Mouse (Mus musculus) neural tube, embryonic 12.5 days (tissue): ENCODE data around the gene Pde9a. TPM values are rescaled to one million over a fixed set of nuclear protein-coding genes. Genes with fewer than 3 reads are reported as not detected.
A peak's percentile ranks its signal among the peaks of the same experiment; 100 is the strongest.

ENCODE experiments used
- ATAC-seq: fragments of 200-750 bp; cut with Nextera tagmentation; 2 replicates; pipeline ENCODE4 v1.8.0; 2017; ENCODE audit warnings: low read depth, mild to moderate bottlenecking, moderate TSS enrichment, moderate library complexity; ENCODE audit not compliant: low FRiP score
- H3K27ac ChIP-seq: fragments of 300-500 bp; sonication (generic); 2 replicates; pipeline ENCODE4 v1.5.1; 2016
- H3K27me3 ChIP-seq: fragments of 300-500 bp; sonication (generic); replicated peaks from 2 replicates; pipeline ENCODE4 v1.6.1; 2016; ENCODE audit warnings: mild to moderate bottlenecking
- H3K36me3 ChIP-seq: fragments of 300-500 bp; sonication (generic); 2 replicates; pipeline ENCODE4 v1.6.1; 2016; ENCODE audit warnings: mild to moderate bottlenecking
- H3K4me1 ChIP-seq: fragments of 300-500 bp; sonication (generic); 2 replicates; pipeline ENCODE4 v1.6.1; 2016
- H3K4me2 ChIP-seq: fragments of 300-500 bp; sonication (generic); replicated peaks from 2 replicates; pipeline ENCODE4 v1.6.1; 2016; ENCODE audit warnings: mild to moderate bottlenecking
- H3K4me3 ChIP-seq: fragments of 300-500 bp; sonication (generic); 2 replicates; pipeline ENCODE4 v1.5.1; 2016
- H3K9ac ChIP-seq: fragments of 300-500 bp; sonication (generic); 2 replicates; pipeline ENCODE4 v1.6.1; 2016; ENCODE audit warnings: mild to moderate bottlenecking
- H3K9me3 ChIP-seq: fragments of 300-500 bp; sonication (generic); 2 replicates; pipeline ENCODE4 v1.6.1; 2016; ENCODE audit warnings: mild to moderate bottlenecking
- WGBS: fragments of 180-500 bp; shearing (Covaris S2); methylation state at CpG from one replicate; pipeline ENCODE4 v1.1.7; 2016; 5-methylcytosine and 5-hydroxymethylcytosine counted together
- polyA plus RNA-seq: library from polyadenylated mRNA; unstranded; fragments of >200 nt; fragmentation: Nextera tagmentation; extraction: Ambion mirVana; gene quantifications from 2 replicates; pipeline ENCODE4 v1.2.1, GENCODE M21; 2016

Pde9a gene
- polyA plus RNA-seq, 1 experiment from 2014 or later: 42.7 TPM

DNA sequence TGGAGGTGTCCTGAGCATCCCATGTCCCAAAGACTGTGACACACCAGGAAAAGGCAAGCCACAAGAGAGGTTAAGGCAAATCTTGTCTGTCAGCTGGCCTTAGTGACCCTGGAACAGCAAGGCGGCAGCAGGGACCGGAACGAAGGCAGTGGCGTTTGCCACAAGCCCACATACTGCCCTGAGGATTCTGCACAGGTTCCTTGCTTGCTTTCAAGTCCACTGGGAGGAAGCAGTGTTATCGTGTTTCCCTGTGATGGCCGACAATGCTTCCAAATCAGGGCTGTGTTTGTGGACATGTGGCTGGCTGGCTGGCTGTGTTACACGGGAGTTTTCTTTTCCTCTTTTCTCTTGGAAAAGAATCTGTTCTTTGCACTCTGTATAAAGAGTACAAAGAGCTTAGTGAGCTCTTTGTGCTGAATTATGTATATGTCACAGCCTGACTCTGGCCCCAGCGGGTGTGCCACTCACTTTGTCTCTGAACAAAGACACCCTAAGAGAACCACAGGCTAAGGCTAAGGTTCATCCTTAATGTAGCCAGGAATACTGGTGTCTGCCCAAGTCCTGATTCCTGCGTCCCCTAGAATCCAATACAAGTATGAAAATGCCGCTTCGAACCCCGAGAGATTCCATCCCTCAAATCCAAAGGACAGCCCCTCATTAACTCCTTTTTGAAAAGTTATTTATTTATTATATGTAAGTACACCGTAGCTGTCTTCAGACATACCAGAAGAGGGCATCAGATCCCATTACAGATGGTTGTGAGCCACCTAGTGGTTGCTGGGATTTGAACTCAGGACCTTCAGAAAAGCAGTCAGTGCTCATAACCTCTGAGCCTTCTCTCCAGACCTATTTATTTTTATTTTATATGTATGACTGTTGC is 50.2 kb downstream of the Pde9a start:
- 23% methylated on average over 13 of the region's 13 CpGs for WGBS
- peak; percentile 34; the same call in 1 of the 2 replicates for ATAC-seq
- Histone ChIP-seq H3K27ac (no peak overlapping the region), H3K9me3 (no peaks in the 10 kb centered on the region), H3K27me3 (no peaks in the 10 kb centered on the region), H3K4me1 (peaks cover 41% of the 10 kb centered on the region), H3K4me2 (no peak overlapping the region), H3K4me3 (no peak overlapping the region), H3K36me3 (no peaks in the 10 kb centered on the region), H3K9ac (no peak overlapping the region)

DNA sequence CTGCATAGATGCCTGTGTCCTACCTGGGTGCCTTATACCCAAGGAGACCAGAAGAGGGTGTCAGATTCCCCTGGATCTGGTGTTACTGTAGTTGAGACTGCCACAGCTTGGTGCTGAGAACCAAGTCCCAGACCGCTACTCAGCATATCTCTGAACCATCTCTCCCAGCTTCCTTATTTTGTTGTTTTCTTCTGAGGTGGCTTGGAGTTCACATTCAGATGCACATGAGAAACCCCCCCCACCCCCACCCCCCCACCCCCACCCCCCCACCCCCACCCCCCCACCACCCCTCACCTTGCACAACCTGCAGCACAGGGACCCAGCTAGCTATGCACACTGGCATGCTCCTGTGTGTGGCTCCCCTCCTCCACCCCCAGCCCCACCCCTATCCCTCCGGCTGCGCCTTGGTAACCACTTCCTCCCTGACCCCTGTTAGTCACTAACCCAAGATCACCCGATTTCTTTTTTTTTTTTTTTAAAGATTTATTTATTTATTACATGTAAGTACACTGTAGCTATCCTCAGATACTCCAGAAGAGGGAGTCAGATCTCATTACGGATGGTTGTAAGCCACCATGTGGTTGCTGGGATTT is 50.9 kb downstream of the Pde9a start:
- no peaks in the 10 kb centered on the region for H3K36me3 ChIP-seq
- no peak overlapping the region for H3K9ac ChIP-seq
- WGBS: 93% methylated on average over 5 of the region's 5 CpGs
- H3K27ac ChIP-seq: no peak overlapping the region
- no peaks in the 10 kb centered on the region for H3K27me3 ChIP-seq
- H3K9me3 ChIP-seq: no peaks in the 10 kb centered on the region
- H3K4me3 ChIP-seq: no peak overlapping the region
- H3K4me2 ChIP-seq: no peak overlapping the region
- ATAC-seq: no peak
- H3K4me1 ChIP-seq: peaks cover 41% of the 10 kb centered on the region

DNA sequence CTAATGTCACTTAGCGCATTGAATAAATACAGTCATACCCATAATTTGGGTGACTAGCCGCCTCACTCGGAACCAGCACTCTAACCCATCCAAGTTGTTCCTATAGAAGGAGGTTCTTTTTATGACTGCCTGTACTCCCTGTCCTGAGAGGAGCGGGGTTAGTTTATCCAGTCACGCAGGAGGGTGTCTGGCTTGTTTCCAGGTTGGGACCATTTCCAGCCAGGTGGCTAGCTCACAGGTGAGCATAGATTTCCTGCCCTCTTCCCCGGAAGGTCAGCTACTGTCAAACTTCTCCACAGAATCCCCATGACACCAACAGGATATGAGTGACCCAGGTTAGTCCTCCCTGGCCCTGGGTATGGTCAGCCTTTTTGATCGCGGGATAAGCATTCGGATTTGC is 51.5 kb downstream of the Pde9a start:
- no peaks in the 10 kb centered on the region for H3K9me3 ChIP-seq
- no peak overlapping the region for H3K27ac ChIP-seq
- no peak overlapping the region for H3K4me3 ChIP-seq
- H3K36me3 ChIP-seq: no peaks in the 10 kb centered on the region
- H3K27me3 ChIP-seq: no peaks in the 10 kb centered on the region
- 94% methylated on average over 9 of the region's 9 CpGs for WGBS
- peaks cover 38% of the 10 kb centered on the region for H3K4me1 ChIP-seq
- ATAC-seq: no peak
- no peak overlapping the region for H3K9ac ChIP-seq
- H3K4me2 ChIP-seq: no peak overlapping the region

DNA sequence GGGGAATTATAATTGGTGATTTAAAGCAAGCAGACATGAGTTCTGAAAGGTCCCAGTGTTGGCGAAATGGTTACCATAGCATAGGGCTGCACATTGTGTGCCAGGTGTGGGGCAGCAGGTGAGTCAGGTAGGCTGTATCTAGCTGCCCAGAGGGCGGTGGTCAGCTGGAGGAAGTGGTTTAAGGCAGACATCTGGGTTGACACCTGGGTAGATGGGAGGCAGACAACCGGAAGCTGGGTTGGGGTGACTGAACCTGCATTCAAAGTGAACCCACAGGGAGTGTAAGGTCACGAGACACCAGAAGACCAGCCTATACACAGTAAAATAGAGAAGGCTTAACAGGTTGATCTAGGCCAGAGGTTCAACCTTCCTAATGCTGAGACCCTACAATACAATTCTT is 54.0 kb downstream of the Pde9a start:
- Histone ChIP-seq H3K9me3 (no peaks in the 10 kb centered on the region), H3K36me3 (peaks cover 3% of the 10 kb centered on the region; the same call in 1 of the 2 replicates), H3K9ac (no peak overlapping the region), H3K4me3 (no peak overlapping the region), H3K27ac (no peak overlapping the region), H3K4me1 (peaks cover 29% of the 10 kb centered on the region), H3K4me2 (no peak overlapping the region), H3K27me3 (no peaks in the 10 kb centered on the region)
- WGBS: 83% methylated on average over 4 of the region's 4 CpGs
- ATAC-seq: no peak

DNA sequence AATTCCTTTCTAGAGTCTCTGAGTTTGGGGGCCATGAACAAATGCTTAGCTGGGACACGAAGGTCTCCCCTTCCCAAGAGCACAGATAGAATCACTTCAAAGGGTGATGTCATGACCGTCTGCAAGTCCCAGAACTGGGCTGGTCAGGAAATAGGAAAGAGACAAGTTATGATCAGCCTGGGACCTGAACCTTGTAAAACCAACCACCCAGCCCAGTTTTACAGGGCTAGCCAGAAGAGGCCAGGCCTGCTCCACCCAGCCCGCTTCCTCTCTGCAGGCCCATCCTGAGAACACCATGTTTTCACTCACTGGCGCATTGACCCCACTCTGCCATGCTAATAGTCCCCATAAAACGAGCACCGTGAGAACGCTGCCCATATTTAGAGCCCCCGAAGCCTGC is 56.5 kb downstream of the Pde9a start:
- Histone ChIP-seq H3K27me3 (no peaks in the 10 kb centered on the region), H3K4me1 (peaks cover 16% of the 10 kb centered on the region), H3K4me2 (no peak overlapping the region), H3K27ac (no peak overlapping the region), H3K9ac (no peak overlapping the region), H3K36me3 (peaks cover 14% of the 10 kb centered on the region), H3K9me3 (no peaks in the 10 kb centered on the region), H3K4me3 (no peak overlapping the region)
- 58% methylated on average over 8 of the region's 8 CpGs for WGBS
- no peak for ATAC-seq

- Histone ChIP-seq H3K27me3 (no peaks in the 10 kb centered on the region), H3K4me2 (no peak overlapping the region), H3K4me3 (no peak overlapping the region), H3K9ac (no peak overlapping the region), H3K27ac (no peak overlapping the region), H3K36me3 (peaks cover 18% of the 10 kb centered on the region), H3K4me1 (peaks cover 16% of the 10 kb centered on the region), H3K9me3 (no peaks in the 10 kb centered on the region)
- no peak for ATAC-seq
- WGBS: 60% methylated on average over 7 of the region's 7 CpGs
These were observed 58.2 kb downstream of the Pde9a start for GRCm38 (mm10) chr17:31444251-31444650.

GRCm38 (mm10) chr17:31445061-31445731 is 59.2 kb downstream of the Pde9a start:
- Histone ChIP-seq H3K4me2 (no peak overlapping the region), H3K27ac (no peak overlapping the region), H3K4me3 (no peak overlapping the region), H3K9ac (no peak overlapping the region), H3K9me3 (no peaks in the 10 kb centered on the region), H3K27me3 (no peaks in the 10 kb centered on the region), H3K4me1 (peaks cover 19% of the 10 kb centered on the region), H3K36me3 (peaks cover 18% of the 10 kb centered on the region)
- 64% methylated on average over 7 of the region's 7 CpGs for WGBS
- ATAC-seq: no peak

DNA sequence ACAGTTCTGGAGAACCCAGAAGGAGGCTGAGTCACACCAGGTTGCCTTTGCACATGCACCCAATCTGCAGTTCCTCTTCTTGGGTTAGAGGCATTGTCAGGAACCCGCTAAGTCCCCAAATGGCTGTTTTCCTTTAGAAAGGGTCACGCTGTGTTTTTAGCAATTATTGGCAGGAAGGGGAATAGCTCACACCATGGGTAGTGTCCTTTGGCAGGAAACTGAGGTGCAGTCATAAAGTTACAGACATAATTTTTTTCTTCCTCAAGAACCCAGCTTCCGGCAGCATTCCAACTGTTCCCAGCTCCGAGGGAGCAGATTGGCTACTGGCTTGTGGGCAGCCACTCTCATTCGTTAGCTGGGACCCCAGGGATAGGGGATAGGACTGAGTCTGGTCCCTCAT is 61.8 kb downstream of the Pde9a start:
- H3K4me2 ChIP-seq: no peak overlapping the region
- ATAC-seq: no peak
- H3K9me3 ChIP-seq: no peaks in the 10 kb centered on the region
- peaks cover 36% of the 10 kb centered on the region for H3K4me1 ChIP-seq
- H3K27me3 ChIP-seq: no peaks in the 10 kb centered on the region
- no peak overlapping the region for H3K9ac ChIP-seq
- no peak overlapping the region for H3K27ac ChIP-seq
- WGBS: 82% methylated on average over 5 of the region's 5 CpGs
- H3K4me3 ChIP-seq: no peak overlapping the region
- peaks cover 18% of the 10 kb centered on the region for H3K36me3 ChIP-seq

- H3K4me1 ChIP-seq: peaks cover 28% of the 10 kb centered on the region
- no peak overlapping the region for H3K4me3 ChIP-seq
- peaks cover 18% of the 10 kb centered on the region for H3K36me3 ChIP-seq
- H3K27me3 ChIP-seq: no peaks in the 10 kb centered on the region
- WGBS: 85% methylated on average over 1 of the region's 1 CpGs
- H3K9me3 ChIP-seq: no peaks in the 10 kb centered on the region
- H3K27ac ChIP-seq: no peak overlapping the region
- no peak overlapping the region for H3K4me2 ChIP-seq
- no peak for ATAC-seq
- no peak overlapping the region for H3K9ac ChIP-seq
These were observed 62.5 kb downstream of the Pde9a start for GRCm38 (mm10) chr17:31448519-31448918.

DNA sequence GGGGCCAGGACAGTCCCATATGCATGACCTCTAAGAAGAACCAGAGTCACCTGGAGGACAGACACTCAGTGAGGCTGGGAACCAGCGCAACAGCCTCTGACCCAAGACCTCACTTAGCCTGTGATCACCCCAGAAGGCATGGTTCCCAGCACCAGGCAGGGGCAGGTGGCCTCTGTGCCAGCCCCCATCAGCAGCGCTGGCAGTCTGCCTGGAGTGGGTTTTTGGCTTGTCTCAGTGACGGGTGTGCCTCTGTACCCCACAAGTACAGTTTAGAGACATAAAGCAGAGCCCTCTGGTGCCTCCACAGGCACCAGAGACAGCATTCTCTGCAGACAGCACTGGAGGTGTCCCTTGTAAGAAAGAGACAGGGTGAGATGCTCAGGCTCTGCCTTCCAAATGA is 64.2 kb downstream of the Pde9a start:
- Histone ChIP-seq H3K9ac (no peak overlapping the region), H3K9me3 (no peaks in the 10 kb centered on the region), H3K4me1 (peaks cover 20% of the 10 kb centered on the region), H3K4me3 (no peak overlapping the region), H3K27ac (no peak overlapping the region), H3K4me2 (no peak overlapping the region), H3K27me3 (no peaks in the 10 kb centered on the region), H3K36me3 (peaks cover 18% of the 10 kb centered on the region)
- ATAC-seq: no peak
- WGBS: 83% methylated on average over 3 of the region's 3 CpGs

GRCm38 (mm10) chr17:31451179-31451708 is 65.2 kb downstream of the Pde9a start:
- H3K9ac ChIP-seq: no peak overlapping the region
- peak; percentile 66 for ATAC-seq

DNA sequence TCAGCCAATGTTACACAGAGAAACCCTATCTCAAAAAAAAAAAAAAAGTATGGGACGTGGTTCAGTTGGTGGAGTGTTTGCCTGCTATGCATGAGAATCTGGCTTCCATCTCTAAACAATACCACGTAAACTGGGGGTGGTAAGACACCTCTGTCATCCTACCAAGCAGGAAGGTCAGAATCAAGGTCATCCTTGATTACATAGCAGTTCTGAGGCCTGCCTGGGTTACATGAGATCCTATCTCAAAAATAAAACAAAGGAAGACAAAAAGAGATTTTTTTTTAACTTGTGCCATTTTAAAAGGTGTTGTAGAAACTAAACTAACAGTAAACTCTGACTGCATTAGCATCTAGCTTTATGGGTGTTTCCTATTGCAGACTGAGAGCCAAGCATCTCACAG is 66.8 kb downstream of the Pde9a start:
- Histone ChIP-seq H3K4me3 (no peak overlapping the region), H3K27ac (no peak overlapping the region), H3K9me3 (no peaks in the 10 kb centered on the region), H3K4me2 (no peak overlapping the region), H3K4me1 (peaks cover 24% of the 10 kb centered on the region), H3K36me3 (peaks cover 28% of the 10 kb centered on the region), H3K27me3 (no peaks in the 10 kb centered on the region), H3K9ac (no peak overlapping the region)
- WGBS: 76% methylated on average over 2 of the region's 2 CpGs
- ATAC-seq: no peak

More at GRCm38 (mm10) chr17:31451179-31451708, 65.2 kb downstream of the Pde9a start:
- Histone ChIP-seq H3K36me3 (peaks cover 27% of the 10 kb centered on the region), H3K9me3 (no peaks in the 10 kb centered on the region), H3K27ac (peak overlapping the region; percentile 17), H3K4me2 (no peak overlapping the region), H3K27me3 (no peaks in the 10 kb centered on the region), H3K4me3 (no peak overlapping the region), H3K4me1 (peaks cover 20% of the 10 kb centered on the region)
- WGBS: 31% methylated on average over 8 of the region's 8 CpGs
